ENCODE assay signal across 24 mouse cellular contexts in the genomic region with DNA sequence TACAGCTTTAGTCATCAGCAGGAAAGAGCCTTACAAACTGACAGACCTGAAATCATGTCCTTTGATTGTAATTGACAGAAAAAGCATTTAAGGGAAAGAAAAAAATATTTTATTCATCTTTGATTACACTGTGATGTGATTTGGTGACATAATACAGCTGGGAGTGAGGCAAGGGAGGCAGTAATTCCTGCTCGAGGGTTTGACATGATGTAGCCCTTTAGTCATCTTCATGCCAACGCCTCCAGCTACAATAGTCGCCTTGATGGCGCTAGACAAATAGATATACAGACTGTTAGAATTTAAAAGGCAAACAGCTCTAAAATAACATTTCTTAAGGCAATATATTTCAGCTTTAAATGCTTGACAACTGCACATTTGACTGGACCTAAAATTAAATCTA.
"Had no signal": no experiment of that assay in that cellular context is flagged by ENCODE, and none has a peak within 500 bp of the region (broad histone marks: within the 10 kb centered on the region; RNA-seq: fewer than 3 reads in every experiment).

No protein-coding gene starts in this region.

- H3K4me1 ChIP-seq: heart, embryonic 13.5 days; heart, embryonic 15.5 days; hindbrain, embryonic 13.5 days; hindbrain, embryonic 15.5 days; intestine, embryonic 15.5 days; limb, embryonic 10.5 days; limb, embryonic 12.5 days had no signal

- H3K36me3 ChIP-seq: heart, embryonic 13.5 days; heart, embryonic 15.5 days; hindbrain, embryonic 13.5 days; hindbrain, embryonic 15.5 days; intestine, embryonic 15.5 days; limb, embryonic 10.5 days; limb, embryonic 12.5 days had no signal

- ATAC-seq: inflammation-experienced regulatory T-cells, adult 6 months; intestine, embryonic 15.5 days; intestine, postnatal 0 days had no signal

- H3K9ac ChIP-seq: heart, embryonic 13.5 days; heart, embryonic 15.5 days; hindbrain, embryonic 13.5 days; hindbrain, embryonic 15.5 days; intestine, embryonic 15.5 days; limb, embryonic 12.5 days had no signal

- DNase-seq: gastrocnemius, postnatal 14 days; gastrocnemius, postnatal 36 days; heart, adult 11 months; heart, adult 2 months; heart, postnatal 14 days; heart, postnatal 36 days; kidney, adult 18-20 months; kidney, adult 8-10 months; kidney, postnatal 10 days; kidney, postnatal 25 days; kidney, postnatal 4 days; liver had no signal

- H3K27ac ChIP-seq: heart, adult 2 months; heart, embryonic 13.5 days; heart, embryonic 15.5 days; hindbrain, embryonic 13.5 days; hindbrain, embryonic 15.5 days; intestine, embryonic 15.5 days; layer of hippocampus, adult 2 months; left cerebral cortex, adult 2 months; limb, embryonic 10.5 days; limb, embryonic 12.5 days had no signal

- H3K9me3 ChIP-seq: heart, embryonic 13.5 days; heart, embryonic 15.5 days; hindbrain, embryonic 13.5 days; hindbrain, embryonic 15.5 days; intestine, embryonic 15.5 days; limb, embryonic 10.5 days; limb, embryonic 12.5 days had no signal

- H3K4me2 ChIP-seq: heart, embryonic 11.5 days; heart, embryonic 13.5 days; heart, embryonic 15.5 days; hindbrain, embryonic 13.5 days; hindbrain, embryonic 15.5 days; intestine, embryonic 15.5 days; limb, embryonic 12.5 days had no signal

- H3K4me3 ChIP-seq: heart, adult 2 months; heart, embryonic 13.5 days; heart, embryonic 15.5 days; hindbrain, embryonic 13.5 days; hindbrain, embryonic 15.5 days; intestine, embryonic 15.5 days; layer of hippocampus, adult 2 months; left cerebral cortex, adult 2 months; limb, embryonic 10.5 days; limb, embryonic 12.5 days had no signal

- H3K27me3 ChIP-seq: heart, embryonic 13.5 days; heart, embryonic 15.5 days; hindbrain, embryonic 13.5 days; hindbrain, embryonic 15.5 days; intestine, embryonic 15.5 days; limb, embryonic 12.5 days had no signal
